20 mouse cellular contexts compared by ENCODE assay signal in the genomic region with DNA sequence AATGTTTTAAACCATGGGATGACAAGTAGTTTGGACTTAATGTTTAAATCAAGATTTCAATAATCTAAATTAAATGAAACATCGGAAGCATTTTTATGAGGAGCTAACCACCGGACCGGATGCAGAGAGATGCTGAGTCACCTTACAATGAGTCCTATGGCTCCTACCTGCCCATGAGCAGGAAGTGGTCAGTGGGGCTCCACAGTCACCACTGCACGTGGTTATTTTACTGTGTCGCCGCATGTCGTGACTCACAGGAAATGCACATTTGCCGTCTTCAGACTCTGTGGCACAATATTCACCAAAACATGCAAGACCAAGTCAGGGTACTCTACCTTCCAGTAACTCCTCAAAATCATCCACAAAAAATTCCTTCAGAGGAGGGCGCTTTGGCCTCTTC. TPM values are rescaled to one million over a fixed set of nuclear protein-coding genes. Genes with fewer than 3 reads are reported as not detected.
DNase-seq lines count a peak whose midpoint lies in the region; ATAC-seq lines count a peak whose summit lies in the region.
"Had no signal": no experiment of that assay in that cellular context is flagged by ENCODE, and none has a peak within 500 bp of the region (broad histone marks: within the 10 kb centered on the region; RNA-seq: fewer than 3 reads in every experiment).

No protein-coding gene starts in this region.

- no peaks in the 10 kb centered on the region for H3K79me2 ChIP-seq in macrophage (ENCODE audit: inconsistent target)

- no peaks in the 10 kb centered on the region for H3K9me3 ChIP-seq in forebrain, embryonic 13.5 days (replicated peaks)
- H3K9me3 ChIP-seq: embryonic facial prominence, embryonic 15.5 days; forebrain, embryonic 12.5 days; liver, embryonic 12.5 days; midbrain, embryonic 12.5 days; neural tube, embryonic 12.5 days had no signal

- H3K9ac ChIP-seq in forebrain, embryonic 13.5 days: no peak overlapping the region
- H3K9ac ChIP-seq: embryonic facial prominence, embryonic 15.5 days; forebrain, embryonic 12.5 days; hindbrain, embryonic 14.5 days; liver, embryonic 12.5 days; midbrain, embryonic 12.5 days; neural tube, embryonic 12.5 days had no signal

- no peak overlapping the region for H3K4me2 ChIP-seq in forebrain, embryonic 13.5 days
- H3K4me2 ChIP-seq: embryonic facial prominence, embryonic 15.5 days; forebrain, embryonic 12.5 days; hindbrain, embryonic 14.5 days; liver, embryonic 12.5 days; midbrain, embryonic 12.5 days; neural tube, embryonic 12.5 days had no signal

- WGBS in macrophage (ENCODE audit: missing documents): 12% methylated on average over 9 of the region's 9 CpGs
- WGBS in forebrain, embryonic 13.5 days: 96% methylated on average over 9 of the region's 9 CpGs

- H3K27me3 ChIP-seq in splenic B cell, adult 2 months (ENCODE audit: control insufficient read depth, insufficient read depth, low read length, poor library complexity, severe bottlenecking): no peaks in the 10 kb centered on the region
- H3K27me3 ChIP-seq in forebrain, embryonic 13.5 days: no peaks in the 10 kb centered on the region
- H3K27me3 ChIP-seq: embryonic facial prominence, embryonic 15.5 days; forebrain, embryonic 12.5 days; liver, embryonic 12.5 days; midbrain, embryonic 12.5 days; neural tube, embryonic 12.5 days had no signal

- H3K4me3 ChIP-seq in macrophage (ENCODE audit: inconsistent target): no peak overlapping the region
- no peak overlapping the region for H3K4me3 ChIP-seq in forebrain, embryonic 13.5 days
- H3K4me3 ChIP-seq: embryonic facial prominence, embryonic 15.5 days; forebrain, embryonic 12.5 days; liver, embryonic 12.5 days; midbrain, embryonic 12.5 days; neural tube, embryonic 12.5 days had no signal

- no peak for ATAC-seq in forebrain, embryonic 13.5 days
- ATAC-seq: liver, embryonic 12.5 days had no signal

- H3K4me1 ChIP-seq in forebrain, embryonic 13.5 days: no peaks in the 10 kb centered on the region
- H3K4me1 ChIP-seq: embryonic facial prominence, embryonic 15.5 days; forebrain, embryonic 12.5 days; liver, embryonic 12.5 days; midbrain, embryonic 12.5 days; neural tube, embryonic 12.5 days had no signal

- H3K27ac ChIP-seq in macrophage: peak overlapping the region; percentile 13; the same call in 1 of the 2 replicates
- H3K27ac ChIP-seq in forebrain, embryonic 13.5 days: no peak overlapping the region
- H3K27ac ChIP-seq: embryonic facial prominence, embryonic 15.5 days; forebrain, embryonic 12.5 days; hindbrain, embryonic 14.5 days; liver, embryonic 12.5 days; midbrain, embryonic 12.5 days; neural tube, embryonic 12.5 days had no signal

- no peaks in the 10 kb centered on the region; the same call in 1 of the 2 replicates for H3K36me3 ChIP-seq in macrophage (ENCODE audit: inconsistent target)
- H3K36me3 ChIP-seq in splenic B cell, adult 2 months (ENCODE audit: control insufficient read depth, insufficient read depth, low read length, poor library complexity, severe bottlenecking): no peaks in the 10 kb centered on the region; the same call in 1 of the 2 replicates
- peaks cover 56% of the 10 kb centered on the region for H3K36me3 ChIP-seq in forebrain, embryonic 13.5 days (ENCODE audit: poor library complexity, severe bottlenecking)

- peak; percentile 45 for DNase-seq in thymus, postnatal 0 days (ENCODE audit: low spot score)
- DNase-seq in thymus, postnatal 4 days: no peak
- peak; percentile 63 for DNase-seq in T-cell, adult 2 months (ENCODE audit: low spot score)
- peak; percentile 37 for DNase-seq in splenic B cell, adult 2 months (ENCODE audit: low read depth, low spot score)
- no peak for DNase-seq in heart, adult 8-10 months (ENCODE audit: low spot score)
- no peak for DNase-seq in embryo, embryonic 9.5 days (ENCODE audit: extremely low spot score)
- DNase-seq: cerebellum, postnatal 36 days; heart, adult 18-20 months; kidney, adult 11 months; kidney, postnatal 14 days; left cerebral cortex, postnatal 4 days; thymus, postnatal 36 days had no signal

RNA-seq across cellular contexts. Expression of gene Dip2a, which starts 38.4 kb away (rescaled TPM):
- 1.6 and 2.2 TPM in 2 replicates for polyA plus RNA-seq in thymus, postnatal 0 days (2015; fragmentation: Nextera tagmentation; extraction: Ambion mirVana)
- 10 to 100 TPM; 10.2 to 52.0 (median 31.0) TPM for total RNA-seq in macrophage (2018; cell fraction: chromatin; rRNA removed)
- 10 to 100 TPM in 7 of 26 experiments, 1 to 10 TPM in 19; 5.3 to 12.7 (median 8.8) TPM for total RNA-seq in macrophage (2018; cell fraction: cytosol; rRNA removed)
- 10 to 100 TPM in 25 of 26 experiments, 1 to 10 TPM in 1; 9.0 to 32.6 (median 18.8) TPM for total RNA-seq in macrophage (2018; cell fraction: nucleus; rRNA removed)
- 5.1 to 12.6 TPM (median 7.7 TPM) in 3 replicates for polyA plus RNA-seq in macrophage (2018)
- total RNA-seq in heart, adult 8-10 months (2022): 1 to 10 TPM; 7.6 to 9.2 (median 8.4) TPM
- 10.2 and 10.4 TPM in 2 replicates for polyA plus RNA-seq in forebrain, embryonic 13.5 days (2015; fragmentation: Nextera tagmentation; extraction: Ambion mirVana)

RNA-seq across cellular contexts. Expression of gene S100b, which starts 53.1 kb away (rescaled TPM):
- polyA plus RNA-seq in thymus, postnatal 0 days (2015; fragmentation: Nextera tagmentation; extraction: Ambion mirVana): 0.14 and 0.27 TPM in 2 replicates
- under 1 TPM in 1 of 26 experiments, not detected in 25; 0.60 TPM for total RNA-seq in macrophage (2018; cell fraction: chromatin; rRNA removed)
- under 1 TPM in 8 of 26 experiments, not detected in 18; 0.07 to 0.22 (median 0.14) TPM for total RNA-seq in macrophage (2018; cell fraction: cytosol; rRNA removed)
- total RNA-seq in macrophage (2018; cell fraction: nucleus; rRNA removed): not detected
- polyA plus RNA-seq in macrophage (2018): 0.17 TPM in 1 of 3 replicates, not detected in the others
- 1 to 10 TPM in 3 of 4 experiments, under 1 TPM in 1; 0.76 to 1.8 (median 1.8) TPM for total RNA-seq in heart, adult 8-10 months (2022)
- 0.47 TPM in 1 of 2 replicates, not detected in the other for polyA plus RNA-seq in forebrain, embryonic 13.5 days (2015; fragmentation: Nextera tagmentation; extraction: Ambion mirVana)
- polyA plus RNA-seq: liver, embryonic 12.5 days had no signal

Comparison
In these comparisons a context has a peak if more than half of its experiments do, and no peak if none do; other contexts are left out.
1. DNase-seq: peak in thymus, postnatal 0 days (single experiment), T-cell, adult 2 months (single experiment) and splenic B cell, adult 2 months (single experiment); none in thymus, postnatal 4 days (single experiment), heart, adult 8-10 months (single experiment) and embryo, embryonic 9.5 days (single experiment).